Mouse (Mus musculus) heart, postnatal 25 days (tissue): Measurements from ENCODE around the gene Hnrnpf. TPM values are rescaled to one million over a fixed set of nuclear protein-coding genes. Genes with fewer than 3 reads are reported as not detected.

Source experiments
- DNase-seq: peaks from one replicate; pipeline ENCODE4 v3.0.0; 2022; ENCODE audit warnings: low spot score
- intact Hi-C: fragments of 180-260 bp; cut with DNase I; formaldehyde crosslinking; loops from one replicate; pipeline ENCODE4 v1.15.1; 2025
- total RNA-seq, 2 experiments: library from RNA; stranded (reverse); gene quantifications; 2 replicates each; pipeline ENCODE4 v1.2.3; 2021

Hnrnpf gene
- total RNA-seq, 2 experiments from 2014 or later = 192 to 213 TPM

GRCm38 (mm10) chr6:117890257-117890656 lies 9.9 kb upstream of the Hnrnpf start:
- DNase-seq = no peak
- intact Hi-C loops = no loop called here

GRCm38 (mm10) chr6:117891369-117892160 lies 8.6 kb upstream of the Hnrnpf start:
- intact Hi-C loops = no loop called here

GRCm38 (mm10) chr6:117892386-117892785 lies 7.7 kb upstream of the Hnrnpf start:
- intact Hi-C loops = no loop called here
- no peak for DNase-seq

More at GRCm38 (mm10) chr6:117891369-117892160, 8.6 kb upstream of the Hnrnpf start:
- no peak for DNase-seq

- no peak for DNase-seq
- intact Hi-C loops = no loop called here
These were observed 6.7 kb upstream of the Hnrnpf start for GRCm38 (mm10) chr6:117893435-117893834.

- DNase-seq = no peak
- intact Hi-C loops = no loop called here
These were observed 2.3 kb upstream of the Hnrnpf start for GRCm38 (mm10) chr6:117897800-117898199.

- DNase-seq = no peak
- intact Hi-C loops = no loop called here
These were observed 1.6 kb downstream of the Hnrnpf start for GRCm38 (mm10) chr6:117901510-117902402.

GRCm38 (mm10) chr6:117902556-117902955 lies 2.4 kb downstream of the Hnrnpf start:
- no peak for DNase-seq

GRCm38 (mm10) chr6:117903836-117904235 lies 3.7 kb downstream of the Hnrnpf start:
- intact Hi-C loops = loop anchor here (2.0 kb wide), 2 partner anchors 17 to 23 kb away; no protein-coding TSS in a partner anchor
- no peak for DNase-seq

More at GRCm38 (mm10) chr6:117902556-117902955, 2.4 kb downstream of the Hnrnpf start:
- intact Hi-C loops = no loop called here

- no peak for DNase-seq
- intact Hi-C loops = loop anchor here (2.0 kb wide), 2 partner anchors 15 to 25 kb away; no protein-coding TSS in a partner anchor
These were observed 5.3 kb downstream of the Hnrnpf start for GRCm38 (mm10) chr6:117905260-117905930.

- no peak for DNase-seq
- intact Hi-C loops = no loop called here
These were observed 5.9 kb downstream of the Hnrnpf start for GRCm38 (mm10) chr6:117906015-117906531.

GRCm38 (mm10) chr6:117906590-117907271 lies 6.6 kb downstream of the Hnrnpf start:
- intact Hi-C loops = no loop called here
- peak; percentile 97 for DNase-seq

- intact Hi-C loops = no loop called here
- peak; percentile 74 for DNase-seq
These were observed 7.3 kb downstream of the Hnrnpf start for GRCm38 (mm10) chr6:117907301-117907978.

- no peak for DNase-seq
- intact Hi-C loops = loop anchor here (1.0 kb wide), 1 partner anchor 8 kb away; no protein-coding TSS in a partner anchor
These were observed 7.8 kb downstream of the Hnrnpf start for GRCm38 (mm10) chr6:117907979-117908355.

- no peak for DNase-seq
- intact Hi-C loops = loop anchor here (1.0 kb wide), 1 partner anchor 8 kb away; no protein-coding TSS in a partner anchor
These were observed 8.3 kb downstream of the Hnrnpf start for GRCm38 (mm10) chr6:117908424-117908900.

GRCm38 (mm10) chr6:117910120-117910661 lies 10.1 kb downstream of the Hnrnpf start:
- DNase-seq = no peak
- intact Hi-C loops = no loop called here

- intact Hi-C loops = no loop called here
- no peak for DNase-seq
These were observed 14.4 kb downstream of the Hnrnpf start for GRCm38 (mm10) chr6:117914541-117914940.

GRCm38 (mm10) chr6:117916205-117916736 lies 16.1 kb downstream of the Hnrnpf start:
- no peak for DNase-seq
- intact Hi-C loops = loop anchor here (1.0 to 2.0 kb wide), 2 partner anchors 8 to 35 kb away; no protein-coding TSS in a partner anchor
